Mouse (Mus musculus) heart, adult 11 months (tissue): ENCODE measurements around the gene Fam196b.

Experiments used
- DNase-seq: peaks from one replicate; pipeline ENCODE4 v3.0.0; 2022

The Fam196b gene

DNA sequence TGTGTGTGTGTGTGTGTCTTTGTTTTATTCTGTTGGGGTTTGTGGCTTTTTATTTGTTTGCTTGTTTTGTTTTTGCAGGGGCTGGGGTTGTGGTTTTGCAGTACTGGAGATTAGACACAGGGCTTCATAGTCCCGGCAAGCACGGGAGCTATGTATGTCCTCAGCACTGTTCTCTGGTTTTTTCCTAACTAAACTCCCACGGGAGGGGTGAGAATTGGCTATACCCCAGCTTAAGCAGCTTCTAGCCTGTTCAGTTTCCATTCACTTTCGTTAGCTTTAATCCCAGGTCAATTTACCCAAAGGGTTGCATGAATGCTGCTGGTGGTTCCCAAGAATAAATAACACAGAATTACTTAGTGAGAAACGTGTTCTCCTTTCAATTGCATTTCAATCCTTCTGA lies 92.2 kb downstream of the Fam196b start:
- DNase-seq = no peak

DNA sequence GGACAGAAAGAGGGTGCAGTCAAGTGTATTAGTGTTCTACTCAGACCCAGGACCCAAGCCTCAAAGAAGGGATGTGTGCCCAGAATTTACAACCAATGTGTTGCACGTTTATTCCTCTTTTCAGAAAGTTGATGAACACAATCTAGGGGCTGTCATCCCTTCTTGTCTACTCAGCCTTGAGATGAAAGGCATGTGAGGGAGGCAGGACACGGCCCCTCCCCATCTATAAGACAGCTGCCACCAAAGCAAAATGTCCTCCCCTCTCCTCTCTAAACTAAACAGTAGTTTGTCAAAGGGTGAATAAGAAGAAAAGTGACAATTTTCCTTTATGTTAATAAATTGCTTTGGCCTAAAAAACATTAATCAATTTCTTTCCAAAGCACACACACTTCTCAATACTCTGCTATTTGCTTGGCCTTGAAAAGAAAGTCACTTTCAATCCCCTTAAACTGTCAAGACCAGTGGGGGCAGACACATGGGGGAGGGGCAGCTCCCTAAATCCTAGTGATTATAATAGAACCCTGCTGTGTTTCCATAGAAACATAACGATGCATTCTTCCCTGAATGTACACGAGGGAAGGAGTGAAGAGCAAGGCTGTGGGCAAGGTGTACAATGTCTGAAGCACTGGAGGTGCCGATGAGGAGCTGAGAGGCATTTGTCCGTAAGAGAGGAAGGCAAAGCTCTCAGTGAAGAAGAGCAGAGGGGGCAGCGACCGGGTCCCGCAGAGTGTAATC lies 101.4 kb downstream of the Fam196b start:
- peak; percentile 12 for DNase-seq

- peak; percentile 79 for DNase-seq
Measured at GRCm38 (mm10) chr11:34416619-34416979, 102.0 kb downstream of the Fam196b start.

DNA sequence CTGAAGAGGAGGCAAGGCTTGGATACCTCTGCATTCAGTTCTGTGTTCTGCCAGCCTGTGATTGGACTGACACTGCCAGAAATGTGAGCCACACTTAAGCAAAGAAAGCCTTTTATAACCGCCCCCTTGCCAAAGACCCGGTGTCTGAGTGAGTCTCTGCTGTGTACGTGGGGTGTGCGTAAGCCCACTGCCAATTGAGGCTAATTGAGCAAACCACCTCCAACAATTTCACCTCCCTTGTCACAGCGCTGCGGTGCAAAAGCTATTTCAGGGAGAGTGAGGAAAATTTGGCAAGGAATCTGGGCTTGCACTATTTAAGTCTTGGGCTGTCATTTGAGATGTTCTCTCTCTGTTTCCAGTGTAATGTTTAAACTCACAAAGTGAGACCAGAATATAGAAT lies 106.4 kb downstream of the Fam196b start:
- DNase-seq = peak; percentile 85

- DNase-seq = peak; percentile 54
Measured at GRCm38 (mm10) chr11:34424546-34424945, 109.9 kb downstream of the Fam196b start.

DNA sequence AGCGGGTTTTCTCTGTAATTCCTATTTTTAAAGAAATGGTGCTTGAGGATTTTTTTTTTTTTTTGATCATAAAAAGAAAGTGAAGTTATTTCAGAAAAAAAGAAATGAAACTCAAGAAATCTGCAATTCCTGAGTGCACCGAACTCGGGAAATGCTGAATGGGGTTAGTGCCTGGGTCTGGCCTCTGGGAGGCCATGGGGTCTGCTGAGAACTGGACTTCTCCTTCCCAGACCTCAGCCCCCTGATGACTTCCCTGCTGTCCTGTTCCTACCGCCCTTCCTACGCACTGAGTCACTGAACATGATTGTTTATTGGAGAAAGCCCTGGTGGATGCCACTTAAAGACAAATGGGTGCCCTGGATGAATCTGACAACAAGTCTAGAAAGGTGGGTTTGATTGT lies 112.6 kb downstream of the Fam196b start:
- peak; percentile 82 for DNase-seq

DNA sequence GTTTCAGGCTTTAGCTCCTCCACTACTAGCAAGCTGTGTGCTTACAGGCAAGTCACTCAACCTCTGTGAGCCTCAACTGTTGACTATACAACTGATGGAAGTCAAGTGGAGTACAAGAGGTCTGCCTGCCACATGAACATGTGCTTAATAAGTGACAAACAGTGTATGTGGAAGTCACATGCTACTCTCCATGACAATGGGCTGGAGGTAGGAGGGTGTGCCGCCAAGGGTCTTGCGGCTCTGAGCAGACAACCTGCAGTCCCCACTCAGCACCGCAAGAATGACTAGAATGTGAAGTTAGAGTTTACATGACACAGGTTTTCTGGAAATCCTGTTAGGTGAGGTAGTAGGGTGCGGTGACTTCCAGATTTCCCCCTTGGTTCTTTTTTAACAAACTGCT lies 116.3 kb downstream of the Fam196b start:
- DNase-seq = peak; percentile 11

GRCm38 (mm10) chr11:34431371-34431770 lies 116.7 kb downstream of the Fam196b start:
- peak; percentile 23 for DNase-seq

GRCm38 (mm10) chr11:34431978-34432377 lies 117.4 kb downstream of the Fam196b start:
- DNase-seq = no peak

- DNase-seq = no peak
Measured at GRCm38 (mm10) chr11:34437446-34437845, 122.8 kb downstream of the Fam196b start.

DNA sequence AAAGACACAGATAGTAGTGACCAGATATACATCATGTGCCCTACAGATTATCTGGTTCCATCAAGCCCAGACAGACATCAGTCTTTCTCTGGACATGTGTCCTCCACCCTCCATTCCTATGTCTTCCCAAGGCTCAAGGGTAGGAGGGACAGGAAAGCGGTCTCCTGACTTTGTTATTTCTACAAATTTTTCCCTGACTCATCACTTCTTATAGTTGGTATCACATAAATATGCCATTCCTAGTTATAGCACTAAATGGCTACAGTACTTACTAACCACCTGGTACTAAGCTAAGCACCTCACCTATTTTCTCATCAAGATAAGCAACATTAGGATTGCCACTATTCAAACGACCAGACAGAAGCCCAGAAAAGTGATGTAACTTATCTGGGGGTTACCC lies 123.8 kb downstream of the Fam196b start:
- DNase-seq = no peak

- no peak for DNase-seq
Measured at GRCm38 (mm10) chr11:34447891-34448290, 133.3 kb downstream of the Fam196b start.

- DNase-seq = no peak
Measured at GRCm38 (mm10) chr11:34449944-34450343, 135.3 kb downstream of the Fam196b start.

- no peak for DNase-seq
Measured at GRCm38 (mm10) chr11:34467056-34467455, 152.4 kb downstream of the Fam196b start.

- peak; percentile 41 for DNase-seq
Measured at GRCm38 (mm10) chr11:34468571-34468970, 153.9 kb downstream of the Fam196b start.

- DNase-seq = peak; percentile 49
Measured at GRCm38 (mm10) chr11:34469792-34470191, 155.2 kb downstream of the Fam196b start.
